Mouse (Mus musculus): ENCODE results near the gene Sucnr1.
"Not testable (repeated sequence)": the region's sequence is repeated elsewhere in the genome, so short reads cannot be mapped to it uniquely, and the experiment has no call there.

The Sucnr1 gene

DNA sequence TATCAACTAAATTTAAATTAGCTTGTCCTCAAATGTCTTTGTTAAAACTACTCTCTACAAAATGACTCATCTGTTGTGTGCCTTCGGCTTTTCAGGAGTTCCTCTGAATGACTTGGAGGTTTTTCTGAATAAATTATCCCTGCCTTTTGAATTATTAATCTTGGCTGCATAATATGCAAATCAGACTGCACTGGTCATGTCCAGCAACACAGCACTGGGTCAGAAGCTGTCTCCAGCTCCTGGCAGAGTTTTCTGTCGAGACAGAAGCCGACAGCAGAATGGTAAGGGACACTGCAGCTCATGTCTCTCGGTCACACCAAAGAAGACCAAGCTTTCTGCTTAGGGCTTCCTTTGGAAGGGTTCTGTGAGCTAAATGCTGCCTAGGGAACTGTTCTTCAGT lies at the start of gene Sucnr1:
TSS of gene Sucnr1 (plus strand) at position 222 of the 400 bp plus-strand sequence.
- no peak for DNase-seq (ENCODE audit: extremely low read depth, low read depth)

DNA sequence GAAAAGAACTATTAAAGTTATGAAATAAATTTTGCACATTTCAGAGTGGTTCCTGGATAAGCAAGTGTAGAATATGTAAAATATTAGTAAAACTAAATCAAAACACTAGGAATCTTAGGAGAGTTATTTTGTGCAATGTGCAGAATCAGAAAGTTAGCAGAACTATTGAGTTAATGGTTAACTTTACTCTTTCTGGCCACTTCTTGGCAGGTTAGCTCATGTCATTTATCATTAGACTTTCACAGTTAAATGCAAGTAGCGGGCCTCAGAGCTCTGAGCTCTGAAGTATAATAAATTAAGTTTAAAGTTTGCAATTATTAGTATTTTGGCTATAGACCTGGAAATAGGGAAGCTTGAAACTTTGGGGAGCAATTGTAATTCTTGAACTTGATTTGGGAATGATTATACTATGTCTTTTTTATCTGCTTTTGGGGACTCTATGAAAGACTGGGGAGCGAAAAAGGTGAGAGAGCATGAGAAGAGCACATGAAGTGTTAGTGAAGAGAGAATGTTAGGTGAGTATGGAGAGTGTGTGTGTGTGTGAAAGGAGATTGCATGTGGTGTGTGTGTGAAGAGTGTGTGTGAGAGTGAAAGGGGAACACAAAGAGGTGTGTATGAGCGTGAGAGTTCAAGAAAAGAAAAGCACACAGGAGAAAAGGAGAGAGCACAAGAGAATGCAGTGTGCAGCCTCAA lies 35.3 kb upstream of the Sucnr1 start:
- DNase-seq (ENCODE audit: extremely low read depth, low read depth) = no peak

DNA sequence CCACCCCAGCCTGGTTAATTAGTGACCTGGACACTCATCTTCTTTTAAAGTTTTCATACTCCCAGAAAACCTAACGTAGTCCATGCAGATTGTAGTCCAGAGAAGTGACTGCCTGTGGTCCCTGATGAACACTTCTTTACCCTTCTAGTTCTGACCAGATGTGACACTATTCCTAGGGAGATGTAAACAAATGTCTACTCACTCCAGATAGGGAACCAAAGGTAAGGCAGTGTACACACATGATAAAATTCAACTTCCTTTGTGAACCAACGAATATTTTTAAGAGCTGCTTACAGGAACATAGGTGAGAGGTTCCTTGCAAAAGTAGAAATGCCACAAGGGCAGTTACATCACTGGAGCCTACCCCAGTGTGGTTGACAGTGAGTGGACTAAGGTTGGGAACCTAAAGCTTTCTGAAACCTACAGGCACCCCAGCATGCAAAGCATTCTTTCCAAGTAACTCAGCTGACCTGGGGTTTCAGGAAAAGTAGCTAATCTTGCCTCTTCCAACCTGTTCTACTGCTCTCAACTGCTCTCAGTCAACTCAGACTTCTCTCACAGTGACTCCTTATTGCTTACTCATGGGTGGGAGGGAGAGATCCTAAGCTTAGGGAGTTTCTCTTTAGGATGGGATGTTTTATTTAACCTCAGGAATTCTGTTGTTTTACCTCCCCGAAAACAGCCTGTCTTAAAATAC lies 28.3 kb upstream of the Sucnr1 start:
- DNase-seq (ENCODE audit: extremely low read depth, low read depth) = no peak

DNA sequence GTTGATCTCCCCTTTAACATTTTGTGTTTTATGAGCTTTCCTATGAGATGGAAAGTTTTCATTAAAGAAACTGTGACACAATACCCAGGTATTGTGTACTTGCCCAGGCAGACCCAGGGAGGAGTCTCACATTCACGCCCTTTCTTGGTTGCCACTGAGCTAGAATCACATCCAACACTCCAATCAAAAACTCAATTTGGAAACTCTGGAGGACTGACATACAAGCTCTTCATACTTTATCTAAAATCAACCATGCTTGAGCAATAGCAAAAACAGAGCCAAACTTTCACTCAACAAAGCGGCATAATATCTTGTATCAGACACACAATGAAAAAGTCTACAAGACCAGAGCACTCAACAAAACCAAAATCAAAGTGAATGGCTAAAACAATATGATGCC lies 27.7 kb upstream of the Sucnr1 start:
- no peak for DNase-seq (ENCODE audit: extremely low read depth, low read depth)

DNA sequence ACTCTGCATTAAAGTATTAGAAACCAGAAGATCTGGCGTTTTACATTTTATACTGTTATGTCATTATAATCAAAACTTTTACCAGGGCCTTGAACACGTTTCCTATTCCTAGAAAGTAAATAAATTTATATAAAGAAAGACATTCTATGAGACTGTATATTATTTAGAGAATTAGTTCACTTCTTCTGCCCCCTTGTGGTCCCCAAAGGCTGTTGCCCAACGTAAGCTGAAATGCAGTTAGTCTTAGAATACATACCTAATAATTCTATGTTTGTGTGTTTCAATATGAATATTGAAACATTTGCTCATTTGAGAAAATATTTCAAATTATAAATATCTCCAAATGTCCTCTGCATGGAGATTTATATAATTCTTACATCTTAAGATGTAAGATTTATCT lies 25.2 kb upstream of the Sucnr1 start:
- peak; percentile 36 for DNase-seq (ENCODE audit: extremely low read depth, low read depth)

DNA sequence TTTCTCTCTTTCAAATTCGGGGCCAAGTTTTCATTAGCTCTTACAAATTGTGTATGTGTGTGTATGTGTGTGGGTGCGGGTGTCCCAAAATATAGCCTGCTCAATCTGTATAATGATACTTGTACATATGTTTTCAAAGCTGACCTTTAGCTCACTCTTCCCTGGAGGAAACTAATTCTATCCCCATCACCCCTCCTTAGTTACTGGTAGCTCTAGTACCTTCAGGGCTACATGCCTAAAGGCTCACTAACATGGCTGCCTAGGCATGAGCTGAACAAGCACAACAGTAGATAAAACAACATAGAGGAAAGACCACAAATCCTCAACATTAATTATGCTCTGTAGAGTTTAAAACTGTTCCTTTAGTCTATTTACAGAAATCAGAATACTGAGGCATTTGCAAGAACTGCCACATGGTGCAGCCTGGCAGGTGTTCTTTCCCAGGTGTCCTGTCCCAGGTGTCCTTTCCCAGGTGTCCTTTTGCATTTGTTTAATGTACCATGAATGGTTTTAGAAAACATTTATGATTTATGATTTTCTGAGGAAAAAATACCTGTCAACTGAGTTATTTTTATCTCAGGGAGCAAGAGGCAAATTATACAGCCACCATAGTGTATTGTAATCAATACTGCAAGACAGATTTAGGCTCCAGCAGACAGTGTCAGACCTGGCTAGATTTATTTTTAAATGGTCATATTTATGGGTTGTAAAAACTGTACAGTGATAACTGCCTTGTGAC lies 24.4 kb upstream of the Sucnr1 start:
- DNase-seq (ENCODE audit: extremely low read depth, low read depth) = no peak

DNA sequence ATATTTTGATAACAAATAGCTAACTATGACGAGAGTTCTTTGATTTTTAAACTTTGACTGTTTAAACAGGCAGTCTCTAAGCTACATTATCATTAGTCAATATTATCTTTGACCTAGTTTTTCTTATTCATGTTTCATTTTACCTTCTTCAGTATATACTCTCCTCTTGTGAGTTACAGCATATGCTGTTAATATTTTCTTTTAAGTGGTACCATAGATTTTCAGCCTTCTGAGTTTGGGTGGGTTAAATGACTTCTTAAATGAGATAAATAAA lies 23.9 kb upstream of the Sucnr1 start:
- no peak for DNase-seq (ENCODE audit: extremely low read depth, low read depth)

DNA sequence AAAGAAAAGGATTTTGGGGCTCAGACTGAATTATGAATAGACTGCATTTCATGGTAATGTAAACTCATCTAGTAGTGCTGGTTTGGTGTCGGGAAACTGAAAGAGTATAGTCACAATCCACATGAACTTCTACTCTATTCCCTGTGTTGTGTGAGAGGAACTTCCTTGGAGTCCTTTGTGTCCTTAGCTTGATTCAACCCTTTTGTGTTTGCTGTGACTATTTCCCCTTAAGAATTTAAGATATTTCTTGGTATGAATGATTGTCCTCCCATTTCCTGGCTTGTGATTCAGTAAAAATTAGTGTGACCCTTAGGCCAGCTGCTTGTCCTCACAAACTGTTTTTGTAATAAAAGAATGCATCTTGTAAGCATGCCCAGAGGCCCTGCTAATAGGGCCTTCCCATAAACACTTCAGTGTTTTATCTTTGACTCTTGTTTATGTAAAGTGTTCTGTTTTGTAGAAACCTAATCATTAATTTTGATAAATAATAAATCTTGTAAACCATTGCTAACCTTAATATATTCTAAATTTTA lies 2.7 kb upstream of the Sucnr1 start:
- no peak for DNase-seq (ENCODE audit: extremely low read depth, low read depth)

DNA sequence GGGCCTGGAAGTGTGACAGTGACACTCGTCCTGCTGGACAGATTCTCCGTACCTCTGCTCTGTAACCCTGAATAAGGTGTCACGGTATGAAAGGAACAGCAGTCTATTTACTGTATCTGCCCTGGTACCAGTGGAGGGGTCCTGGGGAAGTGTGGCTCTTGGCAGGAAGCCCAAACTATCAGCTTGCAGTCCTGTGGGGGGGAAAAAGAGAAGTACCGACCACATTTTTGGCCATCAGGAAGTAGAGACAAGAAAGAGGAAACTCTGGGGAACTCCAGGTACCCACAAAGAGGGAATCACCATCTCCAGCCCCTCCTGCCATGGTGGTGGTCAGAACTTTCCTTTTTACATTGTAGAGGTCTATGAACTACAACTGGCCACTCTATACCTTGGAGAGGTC lies 1.1 kb upstream of the Sucnr1 start:
- peak; percentile 91 for DNase-seq (ENCODE audit: extremely low read depth, low read depth)

DNA sequence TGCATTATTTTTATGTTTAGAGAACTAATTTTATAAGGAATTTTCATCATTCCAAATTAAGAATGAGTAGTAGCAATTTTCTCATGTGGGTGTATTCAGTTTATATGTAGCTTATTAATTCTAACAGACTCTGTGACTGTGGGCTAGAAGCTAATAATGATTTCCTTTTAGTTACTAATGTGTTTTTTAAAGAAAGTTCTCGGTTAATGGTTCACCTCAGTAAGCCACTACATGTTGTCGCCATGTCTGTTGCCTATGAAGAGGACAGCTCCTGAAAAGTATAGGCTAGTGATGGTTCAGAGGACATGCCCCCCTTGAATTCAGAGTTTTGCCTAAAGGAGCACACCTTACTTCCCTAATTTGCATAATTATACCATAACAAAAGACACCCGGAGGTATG lies 1.1 kb downstream of the Sucnr1 start:
- DNase-seq (ENCODE audit: extremely low read depth, low read depth) = no peak

DNA sequence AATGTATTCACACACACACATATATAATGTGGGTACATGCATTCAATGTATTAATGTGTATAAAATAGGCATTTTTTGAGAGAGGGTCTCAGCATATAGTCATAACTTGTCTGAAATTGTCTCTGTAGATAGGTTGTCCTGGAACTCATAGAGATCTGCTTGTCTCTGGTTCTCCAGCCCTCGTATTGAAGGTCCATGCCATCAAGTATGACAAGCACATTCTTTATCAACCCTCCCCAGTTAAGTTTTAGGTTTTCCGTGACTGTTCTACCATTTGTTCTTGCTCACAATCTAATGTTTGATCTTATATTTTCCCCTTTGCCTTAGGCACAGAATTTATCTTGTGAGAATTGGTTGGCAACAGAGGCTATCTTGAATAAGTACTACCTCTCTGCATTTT lies 4.1 kb downstream of the Sucnr1 start:
- no peak for DNase-seq (ENCODE audit: extremely low read depth, low read depth)

DNA sequence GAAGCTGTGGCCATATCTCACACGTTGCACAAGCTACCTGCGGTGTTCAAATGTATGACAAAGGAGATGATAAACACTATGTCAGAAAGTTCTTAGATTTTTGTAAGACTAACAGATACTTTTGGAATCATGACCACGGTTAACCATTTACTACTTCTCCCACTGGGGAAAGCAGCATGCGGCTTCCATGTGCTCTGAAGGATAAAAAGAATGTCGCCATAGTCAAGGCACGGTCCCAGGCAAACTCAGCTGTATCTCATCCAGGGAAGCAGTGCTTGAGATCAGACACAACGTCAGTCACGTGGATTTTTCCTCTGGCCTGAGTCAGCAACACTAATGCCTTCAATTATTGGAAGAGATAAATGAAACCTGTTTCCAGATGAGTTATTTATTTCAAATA lies 9.7 kb downstream of the Sucnr1 start:
- DNase-seq (ENCODE audit: extremely low read depth, low read depth) = no peak

DNA sequence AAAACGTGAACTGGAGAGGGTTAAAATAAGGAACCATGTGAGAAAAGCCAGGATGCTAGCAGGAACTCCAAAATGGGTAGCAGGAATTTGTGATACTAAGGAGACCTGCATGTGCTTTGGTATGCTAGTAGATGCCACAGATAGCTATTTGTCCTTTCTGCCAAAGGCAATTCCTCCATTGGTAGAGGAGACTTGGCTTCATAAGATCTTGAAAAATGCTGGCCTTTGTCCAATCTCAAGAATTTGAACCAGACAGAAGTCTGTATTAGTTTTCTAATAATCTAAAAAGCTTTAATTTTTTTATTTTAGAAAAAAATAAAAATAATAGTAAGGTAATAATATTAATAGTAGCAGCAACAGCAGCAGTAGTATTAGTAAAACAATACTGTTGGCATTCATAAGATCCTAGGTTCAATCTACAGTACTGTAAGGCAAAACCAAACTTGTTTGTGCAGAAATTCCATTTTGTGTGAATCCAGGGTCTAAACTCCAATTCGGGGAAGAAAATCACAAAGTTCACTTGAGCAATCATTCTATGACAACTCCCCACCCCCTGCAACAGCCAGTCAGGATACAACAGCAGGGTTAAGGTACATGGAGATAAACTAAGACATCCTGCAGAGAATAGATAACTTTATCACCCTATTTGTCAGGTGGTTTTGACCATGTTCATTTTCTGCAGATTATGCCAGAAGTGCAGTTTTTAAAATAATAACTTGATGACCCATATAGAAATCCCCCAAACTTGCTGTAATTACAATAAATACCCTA lies 12.9 kb downstream of the Sucnr1 start:
- DNase-seq (ENCODE audit: extremely low read depth, low read depth) = no peak

DNA sequence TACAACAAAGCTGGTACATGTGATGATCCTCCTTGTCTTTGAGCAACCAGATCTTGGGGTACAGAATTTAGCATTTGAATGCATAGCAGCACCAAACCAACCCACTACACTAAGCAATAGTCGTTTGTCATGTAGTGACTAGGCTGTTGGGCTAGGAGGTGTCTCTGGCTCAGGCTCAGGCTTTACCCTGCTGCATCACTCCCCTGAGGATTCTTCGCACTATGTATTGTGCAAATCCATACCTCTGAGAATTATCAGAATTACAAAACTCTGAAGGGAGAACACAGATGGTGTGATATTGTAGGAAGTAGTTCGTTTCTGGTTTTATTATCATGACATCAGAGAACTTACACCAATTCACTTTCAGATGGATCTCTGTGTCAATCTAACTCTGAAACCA lies 15.3 kb downstream of the Sucnr1 start:
- DNase-seq (ENCODE audit: extremely low read depth, low read depth) = no peak

DNA sequence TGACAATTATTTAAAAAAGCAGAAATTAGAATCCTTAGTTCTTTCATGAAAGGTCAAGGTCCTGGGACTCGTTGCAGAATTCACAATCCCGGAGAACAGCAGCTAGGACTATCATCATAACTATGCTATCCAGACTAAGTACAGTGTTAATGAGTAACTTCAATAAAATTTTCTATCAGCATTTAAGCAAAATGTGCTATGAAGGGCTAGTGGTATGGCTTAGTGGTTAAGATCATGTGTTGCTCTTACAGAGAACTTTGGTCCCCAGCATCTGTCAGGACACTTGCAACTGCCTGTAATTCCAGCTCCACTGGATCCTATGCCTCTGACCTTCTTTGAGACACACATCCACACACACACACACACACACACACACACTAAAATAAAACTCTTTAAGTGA lies 15.8 kb downstream of the Sucnr1 start:
- DNase-seq (ENCODE audit: extremely low read depth, low read depth) = no peak

DNA sequence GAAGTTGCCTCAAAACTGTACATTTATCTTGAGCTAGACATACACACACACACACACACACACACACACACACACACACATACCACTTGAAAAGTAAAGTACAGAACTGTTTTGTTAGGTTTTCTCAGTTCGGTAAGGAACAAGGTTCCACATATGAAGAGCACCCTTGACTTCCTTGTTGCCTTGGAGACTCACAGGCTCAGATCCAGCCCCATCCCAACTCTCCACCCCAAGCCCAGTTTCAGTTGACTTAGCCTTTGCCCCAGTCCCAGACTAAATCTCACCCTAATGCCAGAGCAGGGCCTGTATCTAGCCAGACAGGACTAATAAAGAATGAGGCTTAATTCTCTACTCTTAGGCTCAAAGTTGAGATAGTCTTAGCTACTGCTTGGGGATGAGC lies 16.9 kb downstream of the Sucnr1 start:
- no peak for DNase-seq (ENCODE audit: extremely low read depth, low read depth)

DNA sequence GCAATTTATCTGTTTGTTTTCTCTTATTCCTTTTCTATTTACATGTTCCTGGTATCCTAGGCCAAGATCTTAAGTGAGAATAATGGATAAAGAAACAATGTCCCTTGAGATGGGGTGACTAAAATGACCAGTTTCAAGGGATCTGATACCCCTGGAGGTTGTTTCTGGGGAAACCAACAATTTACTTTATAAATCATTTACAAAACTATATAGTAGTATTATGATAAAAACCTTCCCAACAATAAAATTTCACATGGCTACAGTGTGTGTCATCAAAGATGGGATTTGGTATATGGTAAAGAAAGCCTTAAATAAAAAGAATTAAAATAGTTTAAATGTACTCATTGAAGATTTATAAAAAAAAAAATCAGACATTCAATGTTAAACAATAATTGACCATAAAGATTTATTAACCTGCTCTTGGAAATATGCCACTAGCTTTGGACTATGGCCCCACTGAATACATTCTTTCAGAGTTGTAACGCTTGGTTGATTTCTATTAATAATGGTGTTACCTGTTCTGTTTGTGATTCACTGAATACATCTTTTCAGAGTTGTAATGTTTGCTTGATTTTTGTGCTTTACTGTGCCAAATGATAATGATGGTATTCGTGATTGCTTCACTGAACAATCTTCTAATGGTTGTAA lies 22.9 kb downstream of the Sucnr1 start:
- DNase-seq (ENCODE audit: extremely low read depth, low read depth) = no peak

DNA sequence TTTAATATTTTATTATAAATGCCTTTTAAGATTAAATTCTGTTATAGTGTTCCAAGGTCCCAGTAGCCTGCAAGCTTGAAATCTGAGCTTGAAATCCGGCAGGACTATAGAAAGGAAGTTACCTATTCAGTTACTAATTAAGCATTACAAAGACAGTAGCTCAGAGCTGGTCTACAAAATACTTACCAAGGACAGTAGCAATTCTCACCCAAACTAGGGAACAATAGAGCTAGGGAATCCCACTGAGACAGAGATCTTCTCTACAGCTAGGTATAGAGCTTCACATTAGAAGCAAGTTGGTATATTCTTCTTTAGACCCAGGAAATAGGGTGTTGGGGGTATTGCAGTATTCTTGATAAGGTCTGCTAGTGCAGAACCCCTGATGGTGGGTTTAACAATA lies 24.8 kb downstream of the Sucnr1 start:
- DNase-seq (ENCODE audit: extremely low read depth, low read depth) = not testable (repeated sequence)

DNA sequence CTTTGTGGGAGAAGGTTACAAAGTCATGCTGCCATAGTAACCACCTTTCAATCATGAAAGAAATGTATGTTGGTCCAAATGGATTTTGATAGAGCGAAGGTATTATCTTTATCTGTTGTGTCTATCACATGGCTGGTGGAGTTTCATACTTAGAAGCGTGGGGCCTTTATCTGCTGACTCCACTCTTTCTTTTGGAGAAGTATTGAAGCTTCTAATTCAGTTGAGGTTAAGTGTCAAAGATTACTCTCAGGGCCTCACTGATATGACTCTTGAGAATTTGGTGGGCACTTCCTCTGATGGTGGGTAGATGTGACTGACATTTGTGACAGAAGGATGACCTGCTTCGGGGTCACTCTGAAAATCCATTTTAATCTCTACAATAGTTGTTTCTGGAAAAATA lies 26.1 kb downstream of the Sucnr1 start:
- DNase-seq (ENCODE audit: extremely low read depth, low read depth) = no peak

DNA sequence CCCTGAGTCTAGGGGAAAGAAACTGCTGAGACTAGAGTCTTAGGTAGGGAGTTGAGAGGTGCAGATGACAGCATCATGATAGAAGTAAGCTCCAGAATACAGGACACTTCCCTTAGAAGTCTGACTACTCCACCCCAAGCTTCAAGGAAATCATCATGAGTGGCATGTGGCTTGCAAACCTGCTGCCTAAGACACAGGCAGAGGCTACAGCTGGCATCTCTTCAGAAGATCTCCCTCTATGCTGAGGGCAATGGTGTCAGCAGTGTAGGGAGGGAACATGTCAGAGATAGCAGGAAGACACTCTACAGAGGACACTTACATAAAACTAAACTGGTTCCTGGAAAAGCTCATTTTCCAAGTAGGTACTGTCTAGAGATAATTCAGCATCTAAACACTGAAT lies 27.1 kb downstream of the Sucnr1 start:
- DNase-seq (ENCODE audit: extremely low read depth, low read depth) = no peak

DNA sequence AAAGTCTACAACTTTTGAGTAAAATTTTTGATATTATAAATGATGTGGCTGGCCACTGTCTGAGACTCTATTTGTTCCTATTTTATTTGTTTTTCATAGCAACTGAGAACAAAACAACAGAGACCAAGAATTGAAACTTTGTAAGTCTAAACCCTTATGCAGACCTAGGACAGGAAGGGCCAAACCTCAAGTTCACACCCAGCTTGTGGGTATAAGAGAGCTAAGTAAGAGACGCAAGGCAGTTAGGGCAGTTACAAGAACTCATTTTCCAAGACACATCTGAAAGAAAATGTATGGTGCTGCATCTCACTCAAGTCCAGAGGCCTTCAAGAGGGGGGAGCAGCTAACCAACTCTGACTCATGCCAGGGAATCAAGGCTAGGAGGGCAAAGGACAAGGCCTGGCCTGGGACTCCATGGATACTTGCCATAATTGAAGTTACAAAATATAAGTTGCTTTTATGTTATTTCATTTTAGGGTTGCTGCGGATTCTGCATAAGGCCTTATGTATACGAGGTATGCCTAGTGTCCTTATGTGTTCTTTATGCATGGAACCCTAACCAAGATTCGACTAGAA lies 29.6 kb downstream of the Sucnr1 start:
- no peak for DNase-seq (ENCODE audit: extremely low read depth, low read depth)
